Mouse (Mus musculus) embryonic fibroblast, embryonic 13.5 days (primary cell): ENCODE data around the gene Prdx5.

Source experiments
- CTCF ChIP-seq: IDR thresholded peaks from 2 replicates; pipeline ENCODE4 v1.5.1; 2011; ENCODE audit warnings: mild to moderate bottlenecking, control low read depth, low read length, moderate library complexity, borderline replicate concordance; ENCODE audit not compliant: insufficient read depth
- POLR2A ChIP-seq: IDR thresholded peaks from 2 replicates; pipeline ENCODE4 v1.6.1; 2011; ENCODE audit warnings: low read depth, mild to moderate bottlenecking, control low read depth, low read length, moderate library complexity

GRCm38 (mm10) chr19:6913991-6914390, 4.1 kb upstream of the Prdx5 start:
- TF ChIP-seq POLR2A (no peak), CTCF (no peak)
